Mouse (Mus musculus): Measurements from ENCODE around the gene Noc4l. TPM values are rescaled to one million over a fixed set of nuclear protein-coding genes. Genes with fewer than 3 reads are reported as not detected.

The Noc4l gene
- polyA plus RNA-seq, 1 experiment from 2014 or later: 34.3 TPM

DNA sequence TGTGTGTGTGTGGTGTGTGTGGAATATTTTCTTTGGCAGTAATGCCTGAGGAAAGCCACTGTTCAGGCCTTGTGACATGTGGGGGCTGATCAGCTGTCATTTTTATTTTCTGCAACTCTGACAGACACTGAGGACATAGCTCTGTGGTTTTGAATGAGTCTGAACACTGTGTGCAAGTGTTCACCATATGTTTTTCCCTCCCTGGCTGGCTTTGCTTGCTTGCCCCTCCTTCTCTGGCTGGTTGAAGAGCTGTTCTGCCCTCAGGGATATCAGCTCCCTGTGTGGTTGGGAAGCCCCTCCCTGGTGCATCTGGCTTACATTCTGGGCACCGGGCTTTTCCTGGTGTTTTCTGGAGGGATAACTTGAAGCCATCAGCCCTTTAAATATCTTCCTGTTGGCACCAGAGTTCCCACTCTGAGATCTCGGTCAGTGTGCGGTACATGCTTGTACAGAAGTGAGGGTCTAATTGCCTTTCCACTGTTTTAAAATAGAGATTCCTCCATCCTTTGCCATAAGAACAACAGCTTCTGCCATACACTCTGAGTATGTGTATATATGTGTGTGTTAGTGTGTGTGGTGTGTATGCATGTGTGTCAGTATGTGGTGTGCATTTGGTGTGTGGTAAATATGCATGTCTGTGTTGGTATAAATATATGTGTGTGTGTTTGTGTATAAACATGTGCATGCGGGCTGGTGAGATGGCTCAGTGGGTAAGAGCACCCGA, 41.6 kb downstream of the Noc4l start:
- Histone ChIP-seq H3K27me3 (ENCODE audit: control insufficient read depth, insufficient read depth, low read depth, low read length) (no peaks in the 10 kb centered on the region), H3K4me2 (ENCODE audit: low read depth, low read length) (no peak overlapping the region), H3K4me3 (ENCODE audit: low read depth, low read length) (no peak overlapping the region), H3K27ac (ENCODE audit: low read length) (no peak overlapping the region), H3K36me3 (ENCODE audit: control insufficient read depth, insufficient read depth) (no peaks in the 10 kb centered on the region), H3K4me1 (ENCODE audit: control insufficient read depth, low read depth, low read length) (no peaks in the 10 kb centered on the region), H3K9me3 (replicated peaks; ENCODE audit: control insufficient read depth, low read length) (no peaks in the 10 kb centered on the region), H3K9ac (ENCODE audit: low read depth, low read length) (no peak overlapping the region)
- no peak for ATAC-seq (ENCODE audit: low read depth)
- WGBS (ENCODE audit: insufficient replicate concordance): 64% methylated on average over 5 of the region's 5 CpGs

DNA sequence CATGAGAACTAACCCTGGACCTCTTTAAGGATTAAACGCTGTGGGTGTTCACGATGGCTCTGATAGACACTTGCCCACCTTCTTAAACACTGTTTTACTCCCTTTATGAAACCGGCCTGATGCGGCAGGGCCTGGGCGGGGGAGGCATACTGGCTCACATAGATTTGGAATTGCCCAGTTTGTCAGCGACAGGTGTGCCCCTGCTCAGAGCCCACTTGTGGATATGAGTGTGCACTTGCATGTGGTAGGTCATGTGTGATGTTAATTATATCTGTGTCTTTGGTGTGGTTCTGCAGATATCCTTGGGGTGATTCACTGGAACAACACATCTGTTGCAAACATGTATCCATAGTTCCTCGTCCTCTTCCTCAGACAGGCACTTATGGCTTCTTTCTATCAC, 42.7 kb downstream of the Noc4l start:
- H3K36me3 ChIP-seq (ENCODE audit: control insufficient read depth, insufficient read depth): no peaks in the 10 kb centered on the region
- 71% methylated on average over 7 of the region's 7 CpGs for WGBS (ENCODE audit: insufficient replicate concordance)
- H3K9me3 ChIP-seq (replicated peaks; ENCODE audit: control insufficient read depth, low read length): no peaks in the 10 kb centered on the region
- no peak overlapping the region for H3K27ac ChIP-seq (ENCODE audit: low read length)
- no peak overlapping the region for H3K4me2 ChIP-seq (ENCODE audit: low read depth, low read length)
- H3K9ac ChIP-seq (ENCODE audit: low read depth, low read length): no peak overlapping the region
- ATAC-seq (ENCODE audit: low read depth): no peak
- H3K27me3 ChIP-seq (ENCODE audit: control insufficient read depth, insufficient read depth, low read depth, low read length): no peaks in the 10 kb centered on the region
- H3K4me1 ChIP-seq (ENCODE audit: control insufficient read depth, low read depth, low read length): no peaks in the 10 kb centered on the region
- no peak overlapping the region for H3K4me3 ChIP-seq (ENCODE audit: low read depth, low read length)

DNA sequence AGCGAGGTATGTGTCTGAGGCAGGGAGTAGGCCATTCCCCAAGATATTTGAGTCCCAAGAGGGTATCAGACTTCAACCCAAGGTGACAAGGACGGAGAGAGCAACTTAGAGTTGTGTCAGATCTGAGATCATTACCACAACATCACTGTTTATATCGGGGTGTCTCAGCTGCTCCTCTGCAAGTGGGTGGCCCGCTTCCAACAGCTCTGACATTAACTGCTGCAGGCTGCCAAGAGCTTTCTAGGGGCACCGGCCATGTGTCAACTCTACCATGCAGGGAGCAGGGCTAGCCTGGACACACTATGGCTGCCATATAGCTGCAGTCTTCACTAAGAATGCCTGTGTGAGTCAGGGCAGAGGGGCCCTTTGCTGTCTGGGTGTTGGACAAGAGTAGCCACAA, 43.3 kb downstream of the Noc4l start:
- ATAC-seq (ENCODE audit: low read depth): no peak

DNA sequence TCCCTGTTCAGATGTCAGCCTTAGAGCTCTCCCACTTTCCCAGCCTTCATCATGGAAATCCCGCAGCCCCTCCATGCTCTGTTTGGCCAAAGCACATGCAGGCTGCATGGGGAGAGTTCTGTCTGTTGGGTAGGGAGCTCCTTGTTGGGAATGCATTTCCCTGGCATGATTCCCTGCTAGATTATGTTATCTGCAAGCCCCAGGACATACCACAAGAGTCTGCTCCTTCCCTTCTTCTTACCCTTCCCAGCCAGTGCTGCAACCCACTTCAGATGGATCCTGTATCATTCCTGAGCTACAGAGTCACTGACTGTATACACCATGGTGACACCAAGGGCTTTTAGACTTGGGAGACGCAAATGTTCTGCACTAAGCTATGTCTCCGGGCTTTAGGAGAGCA, 43.8 kb downstream of the Noc4l start:
- Histone ChIP-seq H3K36me3 (ENCODE audit: control insufficient read depth, insufficient read depth) (no peaks in the 10 kb centered on the region), H3K27me3 (ENCODE audit: control insufficient read depth, insufficient read depth, low read depth, low read length) (no peaks in the 10 kb centered on the region), H3K4me1 (ENCODE audit: control insufficient read depth, low read depth, low read length) (no peaks in the 10 kb centered on the region), H3K9ac (ENCODE audit: low read depth, low read length) (no peak overlapping the region), H3K27ac (ENCODE audit: low read length) (no peak overlapping the region), H3K4me3 (ENCODE audit: low read depth, low read length) (no peak overlapping the region), H3K4me2 (ENCODE audit: low read depth, low read length) (no peak overlapping the region), H3K9me3 (replicated peaks; ENCODE audit: control insufficient read depth, low read length) (no peaks in the 10 kb centered on the region)
- ATAC-seq (ENCODE audit: low read depth): no peak
- 64% methylated on average over 3 of the region's 3 CpGs for WGBS (ENCODE audit: insufficient replicate concordance)

More for the DNA sequence above, 43.3 kb downstream of the Noc4l start:
- Histone ChIP-seq H3K4me1 (ENCODE audit: control insufficient read depth, low read depth, low read length) (no peaks in the 10 kb centered on the region), H3K4me3 (ENCODE audit: low read depth, low read length) (no peak overlapping the region), H3K27ac (ENCODE audit: low read length) (no peak overlapping the region), H3K4me2 (ENCODE audit: low read depth, low read length) (no peak overlapping the region), H3K9me3 (replicated peaks; ENCODE audit: control insufficient read depth, low read length) (no peaks in the 10 kb centered on the region), H3K27me3 (ENCODE audit: control insufficient read depth, insufficient read depth, low read depth, low read length) (no peaks in the 10 kb centered on the region), H3K9ac (ENCODE audit: low read depth, low read length) (no peak overlapping the region), H3K36me3 (ENCODE audit: control insufficient read depth, insufficient read depth) (no peaks in the 10 kb centered on the region)
- 64% methylated on average over 5 of the region's 5 CpGs for WGBS (ENCODE audit: insufficient replicate concordance)

DNA sequence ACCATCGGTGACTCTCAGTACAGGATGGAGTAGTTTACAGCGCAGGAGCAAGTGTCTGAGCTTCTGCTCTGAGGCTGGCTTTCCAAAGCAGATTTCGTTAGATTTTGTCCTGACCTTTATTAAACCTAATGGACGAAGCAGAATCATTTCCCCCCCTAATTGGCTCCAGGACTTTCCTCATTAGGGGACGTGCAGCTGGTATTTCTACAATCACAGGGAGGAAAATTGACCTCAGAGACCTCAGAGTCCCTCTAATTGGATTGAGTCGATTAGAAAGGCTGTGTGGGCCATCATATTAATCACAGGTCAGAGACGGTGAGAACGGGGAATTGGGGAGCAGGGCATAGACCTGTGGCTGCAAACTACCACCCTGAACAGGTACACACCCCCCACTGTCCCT, 44.3 kb downstream of the Noc4l start:
- Histone ChIP-seq H3K4me3 (ENCODE audit: low read depth, low read length) (no peak overlapping the region), H3K27ac (ENCODE audit: low read length) (no peak overlapping the region), H3K27me3 (ENCODE audit: control insufficient read depth, insufficient read depth, low read depth, low read length) (no peaks in the 10 kb centered on the region), H3K36me3 (ENCODE audit: control insufficient read depth, insufficient read depth) (no peaks in the 10 kb centered on the region), H3K4me1 (ENCODE audit: control insufficient read depth, low read depth, low read length) (no peaks in the 10 kb centered on the region), H3K9ac (ENCODE audit: low read depth, low read length) (no peak overlapping the region), H3K9me3 (replicated peaks; ENCODE audit: control insufficient read depth, low read length) (no peaks in the 10 kb centered on the region), H3K4me2 (ENCODE audit: low read depth, low read length) (no peak overlapping the region)
- 63% methylated on average over 8 of the region's 8 CpGs for WGBS (ENCODE audit: insufficient replicate concordance)
- no peak for ATAC-seq (ENCODE audit: low read depth)

DNA sequence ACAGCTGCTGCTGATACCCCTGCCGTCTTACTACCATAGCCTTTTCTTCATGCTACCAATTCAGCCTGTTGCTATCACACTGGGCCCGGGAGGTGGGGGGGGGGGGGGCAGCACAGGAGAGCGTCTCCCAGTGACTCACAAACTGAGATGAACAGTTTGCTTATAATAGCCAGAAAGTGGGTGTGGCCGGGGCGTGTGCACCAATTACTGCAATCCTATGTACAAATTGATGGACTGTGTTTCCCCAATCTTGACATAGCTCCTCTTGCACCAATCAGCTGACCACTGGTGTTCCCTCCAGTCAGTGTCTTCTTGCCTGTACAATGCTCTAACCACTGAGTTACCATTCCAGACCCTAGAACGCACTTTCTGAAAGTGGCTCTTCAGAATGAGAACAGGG, 44.9 kb downstream of the Noc4l start:
- Histone ChIP-seq H3K9ac (ENCODE audit: low read depth, low read length) (no peak overlapping the region), H3K36me3 (ENCODE audit: control insufficient read depth, insufficient read depth) (no peaks in the 10 kb centered on the region), H3K4me1 (ENCODE audit: control insufficient read depth, low read depth, low read length) (peaks cover under 1% of the 10 kb centered on the region), H3K27me3 (ENCODE audit: control insufficient read depth, insufficient read depth, low read depth, low read length) (no peaks in the 10 kb centered on the region), H3K4me2 (ENCODE audit: low read depth, low read length) (no peak overlapping the region), H3K27ac (ENCODE audit: low read length) (no peak overlapping the region), H3K9me3 (replicated peaks; ENCODE audit: control insufficient read depth, low read length) (no peaks in the 10 kb centered on the region), H3K4me3 (ENCODE audit: low read depth, low read length) (no peak overlapping the region)
- no peak for ATAC-seq (ENCODE audit: low read depth)
- 48% methylated on average over 6 of the region's 6 CpGs for WGBS (ENCODE audit: insufficient replicate concordance)

DNA sequence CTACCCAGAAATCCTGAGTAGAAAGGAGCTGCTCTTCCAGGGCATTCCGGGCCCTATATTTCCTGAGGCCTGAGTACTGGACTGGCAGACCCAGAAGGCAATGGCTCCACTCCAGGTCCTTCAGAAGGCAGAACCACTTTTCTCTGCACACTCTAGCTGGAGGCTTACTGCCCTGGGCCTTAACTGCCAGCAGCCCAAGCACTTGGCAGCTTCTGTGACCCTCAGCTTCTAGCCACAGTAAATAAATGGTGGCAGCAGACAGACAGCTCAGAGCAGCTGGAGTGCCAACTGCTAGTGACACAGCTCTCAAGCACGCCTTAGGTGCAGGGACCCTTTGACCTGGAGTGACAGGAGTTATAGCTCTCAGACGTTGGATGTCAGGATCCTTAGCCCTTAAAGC, 45.5 kb downstream of the Noc4l start:
- ATAC-seq (ENCODE audit: low read depth): no peak
- Histone ChIP-seq H3K4me3 (ENCODE audit: low read depth, low read length) (no peak overlapping the region), H3K27me3 (ENCODE audit: control insufficient read depth, insufficient read depth, low read depth, low read length) (no peaks in the 10 kb centered on the region), H3K4me1 (ENCODE audit: control insufficient read depth, low read depth, low read length) (peaks cover 5% of the 10 kb centered on the region), H3K27ac (ENCODE audit: low read length) (no peak overlapping the region), H3K4me2 (ENCODE audit: low read depth, low read length) (no peak overlapping the region), H3K9me3 (replicated peaks; ENCODE audit: control insufficient read depth, low read length) (no peaks in the 10 kb centered on the region), H3K9ac (ENCODE audit: low read depth, low read length) (no peak overlapping the region), H3K36me3 (ENCODE audit: control insufficient read depth, insufficient read depth) (no peaks in the 10 kb centered on the region)
- WGBS (ENCODE audit: insufficient replicate concordance): 52% methylated on average over 3 of the region's 3 CpGs

DNA sequence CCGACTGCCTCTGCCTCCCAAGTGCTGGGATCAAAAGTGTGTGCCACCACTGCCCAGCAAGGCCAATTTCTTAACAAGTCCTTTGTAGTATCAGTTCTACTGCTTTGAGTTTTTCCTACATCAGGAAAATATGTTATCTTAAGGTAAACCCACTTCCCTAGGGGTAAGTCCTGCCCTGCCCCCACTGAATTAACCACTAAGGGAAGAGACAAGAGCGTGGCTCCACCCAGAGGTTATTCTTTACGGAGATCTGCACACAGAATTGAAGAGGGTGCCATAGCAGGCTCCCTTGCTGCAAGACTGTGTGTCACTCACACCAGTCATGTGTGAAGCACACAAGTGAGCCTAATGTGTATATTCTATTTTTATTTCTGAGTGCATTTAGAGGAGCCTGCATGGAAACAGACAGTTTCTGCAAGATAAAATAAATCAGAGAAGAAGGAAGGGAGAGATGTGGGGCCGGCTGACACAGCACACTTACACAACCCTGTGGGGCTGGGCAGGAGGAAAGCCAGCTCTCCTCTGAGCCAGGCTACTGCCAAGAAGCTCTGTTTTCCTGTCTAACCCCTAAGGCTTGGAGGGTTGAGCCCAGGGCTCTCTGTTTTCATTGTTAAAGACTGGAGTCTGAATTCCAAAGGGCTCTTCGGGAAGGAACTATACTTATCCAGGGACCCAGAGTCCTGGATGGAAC, 47.5 kb downstream of the Noc4l start:
- 23% methylated on average over 5 of the region's 5 CpGs for WGBS (ENCODE audit: insufficient replicate concordance)
- no peaks in the 10 kb centered on the region for H3K9me3 ChIP-seq (replicated peaks; ENCODE audit: control insufficient read depth, low read length)
- no peak overlapping the region for H3K4me3 ChIP-seq (ENCODE audit: low read depth, low read length)
- H3K36me3 ChIP-seq (ENCODE audit: control insufficient read depth, insufficient read depth): no peaks in the 10 kb centered on the region
- H3K4me2 ChIP-seq (ENCODE audit: low read depth, low read length): no peak overlapping the region
- no peak overlapping the region for H3K27ac ChIP-seq (ENCODE audit: low read length)
- no peak for ATAC-seq (ENCODE audit: low read depth)
- no peak overlapping the region for H3K9ac ChIP-seq (ENCODE audit: low read depth, low read length)
- H3K4me1 ChIP-seq (ENCODE audit: control insufficient read depth, low read depth, low read length): peaks cover 5% of the 10 kb centered on the region
- no peaks in the 10 kb centered on the region for H3K27me3 ChIP-seq (ENCODE audit: control insufficient read depth, insufficient read depth, low read depth, low read length)

DNA sequence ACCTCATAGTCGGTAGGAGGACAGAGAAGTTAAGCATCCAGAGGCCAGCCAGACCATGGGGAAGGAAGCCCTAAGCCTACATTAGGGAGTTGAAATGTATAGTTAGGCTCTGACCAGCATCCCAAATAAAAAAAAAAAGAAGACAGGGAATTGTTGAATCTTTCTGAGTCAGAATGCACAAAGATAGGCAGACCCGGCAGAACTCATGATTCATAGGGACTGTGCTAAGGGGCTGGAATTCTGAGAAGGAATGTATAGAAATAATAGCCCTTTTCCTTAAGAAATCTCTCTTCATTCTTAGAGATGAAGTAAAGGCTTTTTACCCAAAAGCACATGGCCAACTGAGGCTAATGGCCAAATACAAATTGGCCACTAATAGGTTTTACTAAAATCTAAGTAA, 48.9 kb downstream of the Noc4l start:
- WGBS (ENCODE audit: insufficient replicate concordance): 56% methylated on average over 2 of the region's 2 CpGs
- peaks cover 5% of the 10 kb centered on the region for H3K4me1 ChIP-seq (ENCODE audit: control insufficient read depth, low read depth, low read length)
- no peak for ATAC-seq (ENCODE audit: low read depth)

More for the DNA sequence above, 48.9 kb downstream of the Noc4l start:
- no peak overlapping the region for H3K4me3 ChIP-seq (ENCODE audit: low read depth, low read length)
- no peaks in the 10 kb centered on the region for H3K36me3 ChIP-seq (ENCODE audit: control insufficient read depth, insufficient read depth)
- no peak overlapping the region for H3K27ac ChIP-seq (ENCODE audit: low read length)
- no peak overlapping the region for H3K4me2 ChIP-seq (ENCODE audit: low read depth, low read length)
- H3K9me3 ChIP-seq (replicated peaks; ENCODE audit: control insufficient read depth, low read length): no peaks in the 10 kb centered on the region
- no peak overlapping the region for H3K9ac ChIP-seq (ENCODE audit: low read depth, low read length)
- H3K27me3 ChIP-seq (ENCODE audit: control insufficient read depth, insufficient read depth, low read depth, low read length): no peaks in the 10 kb centered on the region

All from liver, embryonic 16.5 days (tissue).